Mouse (Mus musculus): Measurements from ENCODE around the gene Ciz1. TPM values are rescaled to one million over a fixed set of nuclear protein-coding genes. Genes with fewer than 3 reads are reported as not detected.

The Ciz1 gene
- polyA plus RNA-seq, 1 experiment from 2014 or later: 41.9 TPM

DNA sequence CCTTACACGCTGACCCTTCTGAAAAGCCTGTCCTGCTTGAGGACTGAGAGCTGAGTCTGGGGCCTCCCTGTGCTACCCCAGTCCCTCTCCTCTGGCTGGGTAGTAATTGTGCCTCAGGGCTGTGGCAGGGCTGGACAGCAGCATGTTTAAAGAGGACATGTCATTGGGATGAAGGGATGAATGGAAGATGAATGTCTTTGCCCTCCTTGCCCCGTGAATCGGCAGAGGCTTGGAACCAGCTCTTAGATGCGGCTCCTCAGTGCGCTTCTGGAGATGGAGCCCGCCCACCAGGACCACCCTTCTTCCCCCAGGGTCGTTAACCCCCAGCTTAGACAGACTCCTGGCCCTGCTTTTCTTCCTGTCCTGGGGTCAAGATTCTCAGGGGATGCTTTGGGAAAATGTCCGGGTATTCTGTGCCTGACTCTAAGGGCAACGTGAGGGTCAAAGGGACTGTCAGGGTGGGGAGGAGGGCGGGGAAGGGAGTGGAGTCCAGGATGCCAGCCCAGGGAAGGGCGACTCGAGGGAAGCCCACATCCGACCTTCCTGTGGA is 23.1 kb upstream of the Ciz1 start:
- Histone ChIP-seq H3K4me1 (ENCODE audit: control insufficient read depth, insufficient read depth, low read length) (peaks cover 9% of the 10 kb centered on the region; the same call in 1 of the 2 replicates), H3K9ac (ENCODE audit: low read length) (0 out of 2 replicates have a peak overlapping the region, but pooled peaks have one; percentile 38), H3K36me3 (ENCODE audit: control insufficient read depth, insufficient read depth, low read length) (no peaks in the 10 kb centered on the region), H3K4me2 (ENCODE audit: low read depth, low read length) (no peak overlapping the region), H3K27ac (ENCODE audit: low read length) (peak overlapping the region; percentile 77), H3K4me3 (replicated peaks; ENCODE audit: low read length) (no peak overlapping the region), H3K9me3 (replicated peaks; ENCODE audit: control insufficient read depth, low read length) (no peaks in the 10 kb centered on the region), H3K27me3 (ENCODE audit: control insufficient read depth, insufficient read depth, low read length) (no peaks in the 10 kb centered on the region)
- ATAC-seq (ENCODE audit: insufficient read depth, low FRiP score): no peak
- WGBS: 32% methylated on average over 13 of the region's 13 CpGs

DNA sequence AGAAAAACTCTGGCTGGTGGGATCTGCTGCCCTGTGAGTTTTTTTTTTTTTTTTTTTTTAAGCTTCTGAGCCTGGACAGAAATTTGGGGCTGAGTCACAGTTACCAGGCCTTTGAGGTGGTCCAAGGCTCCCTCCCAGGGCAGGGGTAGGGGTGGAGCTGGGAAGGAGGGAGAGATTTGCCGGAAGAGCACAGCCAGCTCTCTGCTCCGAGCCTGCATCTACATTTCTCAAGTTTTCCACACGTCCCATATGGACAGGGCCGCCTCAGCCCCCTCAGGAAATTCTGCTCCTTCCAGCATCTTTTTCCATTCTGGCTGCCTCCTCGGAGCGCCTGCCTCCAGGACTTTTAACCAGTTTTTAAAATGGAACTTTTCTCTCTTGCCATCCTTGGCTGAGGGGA is 22.6 kb upstream of the Ciz1 start:
- H3K27me3 ChIP-seq (ENCODE audit: control insufficient read depth, insufficient read depth, low read length): no peaks in the 10 kb centered on the region
- H3K4me3 ChIP-seq (replicated peaks; ENCODE audit: low read length): no peak overlapping the region
- H3K27ac ChIP-seq (ENCODE audit: low read length): peak overlapping the region; percentile 77
- no peaks in the 10 kb centered on the region for H3K9me3 ChIP-seq (replicated peaks; ENCODE audit: control insufficient read depth, low read length)
- H3K4me1 ChIP-seq (ENCODE audit: control insufficient read depth, insufficient read depth, low read length): peaks cover 9% of the 10 kb centered on the region; the same call in 1 of the 2 replicates
- H3K9ac ChIP-seq (ENCODE audit: low read length): peak overlapping the region; percentile 56; the same call in 1 of the 2 replicates
- peak; percentile 42; the same call in 1 of the 2 replicates for ATAC-seq (ENCODE audit: insufficient read depth, low FRiP score)
- H3K4me2 ChIP-seq (ENCODE audit: low read depth, low read length): no peak overlapping the region
- WGBS: 40% methylated on average over 6 of the region's 6 CpGs
- H3K36me3 ChIP-seq (ENCODE audit: control insufficient read depth, insufficient read depth, low read length): no peaks in the 10 kb centered on the region

DNA sequence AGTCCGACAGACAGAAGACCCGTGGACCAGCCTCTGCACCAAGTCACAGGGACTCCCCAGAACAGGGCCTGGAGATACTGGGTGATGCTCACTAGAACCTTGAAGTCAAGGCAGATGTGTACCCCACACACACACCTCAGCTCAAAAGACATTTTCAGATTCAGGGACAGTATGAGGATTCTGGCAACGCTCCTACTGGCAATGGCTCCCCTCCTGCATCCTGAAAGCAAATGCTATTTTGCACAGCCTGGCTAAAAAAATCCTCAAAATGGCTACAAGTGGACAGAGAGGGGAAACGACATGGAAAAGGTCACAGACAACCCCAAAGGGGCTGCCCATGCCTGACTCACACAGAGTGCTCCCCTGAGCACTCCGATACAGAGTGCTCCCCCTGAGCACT is 20.0 kb upstream of the Ciz1 start:
- Histone ChIP-seq H3K27ac (ENCODE audit: low read length) (no peak overlapping the region), H3K9me3 (replicated peaks; ENCODE audit: control insufficient read depth, low read length) (no peaks in the 10 kb centered on the region), H3K4me3 (replicated peaks; ENCODE audit: low read length) (no peak overlapping the region), H3K4me1 (ENCODE audit: control insufficient read depth, insufficient read depth, low read length) (peaks cover 6% of the 10 kb centered on the region; the same call in 1 of the 2 replicates), H3K27me3 (ENCODE audit: control insufficient read depth, insufficient read depth, low read length) (no peaks in the 10 kb centered on the region), H3K9ac (ENCODE audit: low read length) (no peak overlapping the region), H3K36me3 (ENCODE audit: control insufficient read depth, insufficient read depth, low read length) (peaks cover 3% of the 10 kb centered on the region; the same call in 1 of the 2 replicates), H3K4me2 (ENCODE audit: low read depth, low read length) (no peak overlapping the region)
- 91% methylated on average over 5 of the region's 5 CpGs for WGBS
- ATAC-seq (ENCODE audit: insufficient read depth, low FRiP score): no peak

DNA sequence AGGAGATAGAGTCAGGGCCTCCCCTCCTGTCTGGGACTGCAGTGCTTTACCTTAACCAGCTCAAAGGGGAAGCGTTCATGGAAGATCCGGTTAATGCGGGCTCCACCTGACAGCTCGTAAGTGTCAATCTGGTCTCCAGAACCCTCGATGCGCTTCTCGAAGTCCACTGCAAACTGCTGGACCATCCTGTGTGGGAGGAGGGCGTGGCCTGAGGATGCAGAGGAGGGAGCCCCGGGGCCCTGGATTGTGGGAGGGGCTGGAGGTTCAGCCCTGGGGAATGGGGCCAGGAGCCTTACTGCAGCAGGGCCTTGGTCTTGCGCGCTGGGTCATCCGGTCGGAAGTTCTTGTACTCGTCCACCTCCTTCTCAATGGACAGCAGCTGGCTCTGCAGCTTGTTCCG is 16.2 kb upstream of the Ciz1 start:
- WGBS: 56% methylated on average over 15 of the region's 15 CpGs
- Histone ChIP-seq H3K9ac (ENCODE audit: low read length) (no peak overlapping the region), H3K4me1 (ENCODE audit: control insufficient read depth, insufficient read depth, low read length) (no peaks in the 10 kb centered on the region), H3K9me3 (replicated peaks; ENCODE audit: control insufficient read depth, low read length) (no peaks in the 10 kb centered on the region), H3K4me3 (replicated peaks; ENCODE audit: low read length) (no peak overlapping the region), H3K4me2 (ENCODE audit: low read depth, low read length) (no peak overlapping the region), H3K36me3 (ENCODE audit: control insufficient read depth, insufficient read depth, low read length) (peaks cover 3% of the 10 kb centered on the region; the same call in 1 of the 2 replicates), H3K27ac (ENCODE audit: low read length) (no peak overlapping the region), H3K27me3 (ENCODE audit: control insufficient read depth, insufficient read depth, low read length) (no peaks in the 10 kb centered on the region)
- ATAC-seq (ENCODE audit: insufficient read depth, low FRiP score): no peak

DNA sequence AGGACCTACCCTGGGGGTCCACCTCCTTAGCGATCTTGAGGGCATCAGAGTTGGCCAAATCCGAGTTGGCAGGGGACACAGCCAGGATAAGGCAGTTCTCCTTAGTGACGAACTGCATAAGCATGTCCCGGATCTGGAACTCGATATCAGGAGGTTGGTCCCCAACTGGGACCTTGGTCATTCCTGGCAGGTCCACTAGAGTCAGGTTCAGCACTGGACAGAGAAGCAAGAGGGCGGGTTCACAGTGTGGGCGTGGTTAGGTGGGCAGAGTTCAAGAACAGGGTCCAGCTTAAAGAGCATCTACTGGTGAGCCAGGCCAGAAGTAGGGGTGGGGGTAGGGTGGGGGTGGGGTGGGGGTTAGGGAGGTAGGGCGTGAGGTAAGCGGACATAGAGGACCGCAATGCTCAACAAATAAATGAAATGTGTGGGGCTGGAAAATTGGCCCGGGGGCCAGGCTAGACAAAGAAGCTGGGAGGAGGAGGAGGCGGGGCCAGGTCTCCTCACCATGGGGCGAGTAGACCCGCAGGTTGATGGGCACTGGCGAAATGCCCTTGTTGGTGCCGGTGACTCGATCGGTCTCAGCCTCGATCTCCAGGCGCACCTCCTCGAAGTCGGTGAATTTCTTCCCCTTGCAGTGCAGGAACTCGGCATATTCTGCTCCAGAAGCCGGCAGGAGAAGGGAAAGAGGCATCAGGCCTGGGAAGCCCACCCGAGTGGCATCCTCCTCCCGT is 12.1 kb upstream of the Ciz1 start:
- WGBS: 51% methylated on average over 26 of the region's 26 CpGs

DNA sequence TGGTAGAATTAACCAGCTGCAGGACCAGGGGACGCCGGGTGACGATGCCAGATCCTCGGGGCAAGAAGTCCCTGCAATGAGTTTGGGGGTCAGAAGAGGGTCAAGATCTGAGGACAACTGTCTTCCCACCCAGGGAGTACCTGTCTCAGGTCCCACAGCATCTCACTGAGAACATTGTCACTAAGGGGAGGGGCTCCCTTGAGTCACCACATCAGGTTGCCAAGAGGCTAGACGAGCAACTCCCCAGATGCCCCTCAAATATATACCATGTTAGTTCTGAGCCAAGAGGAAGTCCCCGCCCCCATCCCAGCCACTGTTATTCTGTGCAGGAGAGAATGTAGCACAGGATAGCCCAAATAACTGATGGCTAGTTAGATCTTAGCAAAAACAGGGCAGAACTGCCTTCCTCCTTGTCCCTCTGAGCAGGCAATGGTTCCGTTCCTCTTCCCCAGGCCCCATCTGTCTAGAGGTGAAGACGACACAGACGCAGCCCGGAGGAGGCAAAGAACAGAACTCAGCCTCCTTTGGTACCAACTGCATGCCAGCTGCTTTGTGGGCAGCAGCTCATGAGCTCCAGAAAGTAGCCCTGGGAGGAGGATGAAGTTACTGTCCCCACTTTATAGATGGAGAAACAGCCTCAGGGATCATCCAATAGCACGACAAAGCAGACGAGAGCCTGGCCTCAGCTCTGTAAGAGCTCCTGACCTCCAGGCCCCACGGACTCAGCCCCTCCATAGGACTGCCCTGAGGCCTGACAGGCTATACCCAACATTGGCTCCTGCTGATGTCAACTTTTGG is 11.1 kb upstream of the Ciz1 start:
- H3K36me3 ChIP-seq (ENCODE audit: control insufficient read depth, insufficient read depth, low read length): no peaks in the 10 kb centered on the region
- H3K9ac ChIP-seq (ENCODE audit: low read length): no peak overlapping the region
- no peaks in the 10 kb centered on the region for H3K9me3 ChIP-seq (replicated peaks; ENCODE audit: control insufficient read depth, low read length)
- H3K4me3 ChIP-seq (replicated peaks; ENCODE audit: low read length): no peak overlapping the region
- no peaks in the 10 kb centered on the region for H3K27me3 ChIP-seq (ENCODE audit: control insufficient read depth, insufficient read depth, low read length)
- 82% methylated on average over 13 of the region's 13 CpGs for WGBS
- H3K4me1 ChIP-seq (ENCODE audit: control insufficient read depth, insufficient read depth, low read length): peaks cover 7% of the 10 kb centered on the region; the same call in 1 of the 2 replicates
- H3K27ac ChIP-seq (ENCODE audit: low read length): no peak overlapping the region
- ATAC-seq (ENCODE audit: insufficient read depth, low FRiP score): no peak
- no peak overlapping the region for H3K4me2 ChIP-seq (ENCODE audit: low read depth, low read length)

More for the DNA sequence above, 12.1 kb upstream of the Ciz1 start:
- peaks cover 7% of the 10 kb centered on the region; the same call in 1 of the 2 replicates for H3K4me1 ChIP-seq (ENCODE audit: control insufficient read depth, insufficient read depth, low read length)
- H3K36me3 ChIP-seq (ENCODE audit: control insufficient read depth, insufficient read depth, low read length): peaks cover 3% of the 10 kb centered on the region; the same call in 1 of the 2 replicates
- H3K4me2 ChIP-seq (ENCODE audit: low read depth, low read length): no peak overlapping the region
- ATAC-seq (ENCODE audit: insufficient read depth, low FRiP score): no peak
- H3K9ac ChIP-seq (ENCODE audit: low read length): no peak overlapping the region
- no peaks in the 10 kb centered on the region for H3K9me3 ChIP-seq (replicated peaks; ENCODE audit: control insufficient read depth, low read length)
- no peaks in the 10 kb centered on the region for H3K27me3 ChIP-seq (ENCODE audit: control insufficient read depth, insufficient read depth, low read length)
- no peak overlapping the region for H3K4me3 ChIP-seq (replicated peaks; ENCODE audit: low read length)
- no peak overlapping the region for H3K27ac ChIP-seq (ENCODE audit: low read length)

DNA sequence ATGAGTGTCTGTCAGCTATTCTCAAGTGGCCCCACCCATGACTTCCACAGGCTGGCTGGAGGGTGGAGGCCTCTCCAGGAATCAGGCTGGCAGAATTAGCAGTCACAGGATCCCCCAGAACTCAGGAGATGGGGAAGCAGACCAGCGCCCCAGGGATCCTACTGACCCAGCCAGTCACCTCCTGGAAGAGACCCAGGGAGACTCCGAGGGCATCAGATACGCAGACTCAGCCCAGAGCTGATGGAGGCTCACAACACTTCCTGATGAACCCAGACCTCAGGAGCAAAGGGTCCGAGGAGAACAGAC is 10.5 kb upstream of the Ciz1 start:
- no peak overlapping the region for H3K27ac ChIP-seq (ENCODE audit: low read length)
- 75% methylated on average over 4 of the region's 4 CpGs for WGBS
- ATAC-seq (ENCODE audit: insufficient read depth, low FRiP score): no peak

DNA sequence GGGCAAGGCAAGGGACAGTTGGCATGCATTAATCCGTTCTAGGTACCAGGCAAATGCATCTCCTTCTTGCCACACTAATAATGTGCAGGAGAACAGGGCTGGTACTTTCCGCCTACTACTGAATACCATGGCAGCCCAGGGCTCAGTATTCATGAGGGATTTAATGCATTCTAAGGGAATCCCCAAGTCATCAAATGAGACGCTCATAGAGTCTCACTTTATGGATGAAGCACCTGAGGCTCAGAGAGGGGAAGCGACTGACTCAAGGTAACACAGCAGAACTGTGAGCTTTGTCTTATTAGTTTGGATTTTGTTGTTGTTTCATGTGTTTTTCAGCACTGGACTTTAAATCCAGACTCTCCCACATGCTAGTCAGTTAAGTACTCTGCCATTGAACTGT is 10.1 kb upstream of the Ciz1 start:
- H3K27ac ChIP-seq (ENCODE audit: low read length): peak overlapping the region; percentile 33; the same call in 1 of the 2 replicates
- H3K4me2 ChIP-seq (ENCODE audit: low read depth, low read length): no peak overlapping the region
- H3K4me1 ChIP-seq (ENCODE audit: control insufficient read depth, insufficient read depth, low read length): peaks cover 7% of the 10 kb centered on the region; the same call in 1 of the 2 replicates
- no peak for ATAC-seq (ENCODE audit: insufficient read depth, low FRiP score)
- H3K27me3 ChIP-seq (ENCODE audit: control insufficient read depth, insufficient read depth, low read length): no peaks in the 10 kb centered on the region
- H3K36me3 ChIP-seq (ENCODE audit: control insufficient read depth, insufficient read depth, low read length): no peaks in the 10 kb centered on the region
- no peaks in the 10 kb centered on the region for H3K9me3 ChIP-seq (replicated peaks; ENCODE audit: control insufficient read depth, low read length)
- no peak overlapping the region for H3K9ac ChIP-seq (ENCODE audit: low read length)
- 88% methylated on average over 4 of the region's 4 CpGs for WGBS
- no peak overlapping the region for H3K4me3 ChIP-seq (replicated peaks; ENCODE audit: low read length)

More for the DNA sequence above, 10.5 kb upstream of the Ciz1 start:
- no peak overlapping the region for H3K4me2 ChIP-seq (ENCODE audit: low read depth, low read length)
- peaks cover 7% of the 10 kb centered on the region; the same call in 1 of the 2 replicates for H3K4me1 ChIP-seq (ENCODE audit: control insufficient read depth, insufficient read depth, low read length)
- no peak overlapping the region for H3K9ac ChIP-seq (ENCODE audit: low read length)
- H3K36me3 ChIP-seq (ENCODE audit: control insufficient read depth, insufficient read depth, low read length): no peaks in the 10 kb centered on the region
- no peak overlapping the region for H3K4me3 ChIP-seq (replicated peaks; ENCODE audit: low read length)
- H3K9me3 ChIP-seq (replicated peaks; ENCODE audit: control insufficient read depth, low read length): no peaks in the 10 kb centered on the region
- H3K27me3 ChIP-seq (ENCODE audit: control insufficient read depth, insufficient read depth, low read length): no peaks in the 10 kb centered on the region
